In genomic region chr16:78216752-78217351, GRCm38 (mm10) we compare ENCODE assay signal across 9 mouse cellular contexts.
A peak's percentile ranks its signal among the peaks of the same experiment; 100 is the strongest.
DNase-seq lines count a peak whose midpoint lies in the region; ATAC-seq and TF ChIP-seq lines count a peak whose summit lies in the region.
"Had no signal": no experiment of that assay in that cellular context is flagged by ENCODE, and none has a peak within 500 bp of the region (broad histone marks: within the 10 kb centered on the region; RNA-seq: fewer than 3 reads in every experiment).

No protein-coding gene starts in this region.

- TF ChIP-seq EP300 in CH12.LX (IDR thresholded peaks at IDR 0.05; ENCODE audit: low read length) = no peak

- ATAC-seq in hindbrain, embryonic 15.5 days (ENCODE audit: low FRiP score, low read depth) = no peak
- no peak for ATAC-seq in hindbrain, embryonic 12.5 days (ENCODE audit: low FRiP score)
- no peak for ATAC-seq in liver, embryonic 13.5 days (ENCODE audit: low read depth)

- TF ChIP-seq POLR2A in CH12.LX (IDR thresholded peaks at IDR 0.05; ENCODE audit: low read depth, low read length) = no peak
- no peak for TF ChIP-seq POLR2A in bone marrow, adult 2 months (IDR thresholded peaks at IDR 0.05; ENCODE audit: borderline replicate concordance, control insufficient read depth, low read depth, low read length)

- dilution Hi-C loops in CH12.LX (cut with MboI; ENCODE audit: extremely low pct_ligation_motif_present, extremely low pct_unique_long_range_greater_than_20kb, low sequenced_read_pairs) = no loop called here

- H3K36me3 ChIP-seq in hindbrain, embryonic 15.5 days = no peaks in the 10 kb centered on the region
- no peaks in the 10 kb centered on the region for H3K36me3 ChIP-seq in hindbrain, embryonic 12.5 days
- H3K36me3 ChIP-seq in CH12.LX (replicated peaks in 1 of 2; ENCODE audit: control insufficient read depth in 1 of 2, insufficient read depth in 1 of 2, low read length in 1 of 2) = no peaks in the 10 kb centered on the region
- H3K36me3 ChIP-seq in liver, embryonic 13.5 days = no peaks in the 10 kb centered on the region
- H3K36me3 ChIP-seq: G1E had no signal

- no peak for DNase-seq in CH12.LX (ENCODE audit: extremely low read depth)
- no peak for DNase-seq in liver, embryonic 13.5 days
- DNase-seq in frontal cortex, postnatal 10 days (ENCODE audit: low spot score in 2 of 2) = no peak
- DNase-seq in left cerebral cortex, adult 18-20 months (ENCODE audit: low spot score in 2 of 2) = no peak
- no peak for DNase-seq in adrenal gland, adult 8-10 months

- no peak for TF ChIP-seq RAD21 in CH12.LX (IDR thresholded peaks at IDR 0.05; ENCODE audit: low read depth, low read length)

- peak overlapping the region; percentile 14; the same call in 1 of the 2 replicates for H3K4me2 ChIP-seq in hindbrain, embryonic 15.5 days
- H3K4me2 ChIP-seq in hindbrain, embryonic 12.5 days (replicated peaks) = no peak overlapping the region
- peak overlapping the region; percentile 29; the same call in 1 of the 2 replicates for H3K4me2 ChIP-seq in CH12.LX (ENCODE audit: insufficient read depth, low read depth, poor library complexity, severe bottlenecking)
- 0 out of 2 replicates have a peak overlapping the region, but pooled peaks have one; percentile 21 for H3K4me2 ChIP-seq in liver, embryonic 13.5 days

- no peak overlapping the region for H3K4me3 ChIP-seq in hindbrain, embryonic 15.5 days
- no peak overlapping the region for H3K4me3 ChIP-seq in hindbrain, embryonic 12.5 days
- H3K4me3 ChIP-seq in CH12.LX (replicated peaks in 1 of 3; ENCODE audit: low read depth in 2 of 3, low read length in 2 of 3, poor library complexity in 1 of 3) = no peak overlapping the region
- peak overlapping the region; percentile 63 for H3K4me3 ChIP-seq in bone marrow, adult 2 months (replicated peaks; ENCODE audit: control insufficient read depth, low read depth, low read length)
- H3K4me3 ChIP-seq in liver, embryonic 13.5 days (replicated peaks) = no peak overlapping the region

- no peaks in the 10 kb centered on the region for H3K27me3 ChIP-seq in hindbrain, embryonic 15.5 days
- no peaks in the 10 kb centered on the region for H3K27me3 ChIP-seq in hindbrain, embryonic 12.5 days
- H3K27me3 ChIP-seq in CH12.LX (replicated peaks) = no peaks in the 10 kb centered on the region
- H3K27me3 ChIP-seq in liver, embryonic 13.5 days = no peaks in the 10 kb centered on the region

- H3K27ac ChIP-seq in hindbrain, embryonic 15.5 days (replicated peaks) = no peak overlapping the region
- H3K27ac ChIP-seq in hindbrain, embryonic 12.5 days = no peak overlapping the region
- H3K27ac ChIP-seq in CH12.LX (ENCODE audit: insufficient read depth, low read depth) = no peak overlapping the region
- H3K27ac ChIP-seq in bone marrow, adult 2 months (ENCODE audit: control insufficient read depth, insufficient read depth, low read depth, low read length, poor library complexity) = no peak overlapping the region
- no peak overlapping the region for H3K27ac ChIP-seq in liver, embryonic 13.5 days

- H3K79me2 ChIP-seq in CH12.LX (replicated peaks; ENCODE audit: control insufficient read depth, extremely low read depth, insufficient read depth, poor library complexity, severe bottlenecking) = no peaks in the 10 kb centered on the region

- no peak overlapping the region for H3K9ac ChIP-seq in hindbrain, embryonic 15.5 days
- H3K9ac ChIP-seq in hindbrain, embryonic 12.5 days = no peak overlapping the region
- no peak overlapping the region for H3K9ac ChIP-seq in CH12.LX (ENCODE audit: insufficient read depth, low read depth)
- H3K9ac ChIP-seq in liver, embryonic 13.5 days = no peak overlapping the region

- in situ Hi-C loops in CH12.LX (cut with MboI; ENCODE audit: low pct_ligation_motif_present, low pct_unique_long_range_greater_than_20kb, low sequenced_read_pairs) = no loop called here

- H3K9me3 ChIP-seq in hindbrain, embryonic 15.5 days = no peaks in the 10 kb centered on the region
- no peaks in the 10 kb centered on the region for H3K9me3 ChIP-seq in hindbrain, embryonic 12.5 days (replicated peaks)
- H3K9me3 ChIP-seq in CH12.LX (replicated peaks; ENCODE audit: low read length) = no peaks in the 10 kb centered on the region
- H3K9me3 ChIP-seq in liver, embryonic 13.5 days (replicated peaks) = no peaks in the 10 kb centered on the region

- TF ChIP-seq CTCF in CH12.LX (conservative IDR thresholded peaks at IDR 0.05 in 1 of 2, IDR thresholded peaks at IDR 0.05 in 1 of 2; ENCODE audit: low read depth in 2 of 2, low read length in 2 of 2) = no peak
- TF ChIP-seq CTCF in bone marrow, adult 2 months (IDR thresholded peaks at IDR 0.05; ENCODE audit: control insufficient read depth, insufficient read depth, low read length) = no peak

- WGBS in hindbrain, embryonic 15.5 days = 55% methylated on average over 9 of the region's 9 CpGs
- WGBS in hindbrain, embryonic 12.5 days = 59% methylated on average over 9 of the region's 9 CpGs
- WGBS in bone marrow, adult 2 months = 16% methylated on average over 9 of the region's 9 CpGs
- 11% methylated on average over 9 of the region's 9 CpGs for WGBS in liver, embryonic 13.5 days (ENCODE audit: insufficient replicate concordance)

- peaks cover 1% of the 10 kb centered on the region; the same call in 1 of the 2 replicates for H3K4me1 ChIP-seq in hindbrain, embryonic 15.5 days (replicated peaks)
- 0 out of 2 replicates have a peak, but pooled peaks cover 3% of the 10 kb centered on the region for H3K4me1 ChIP-seq in hindbrain, embryonic 12.5 days
- peaks cover 0 to 12% of the 10 kb centered on the region in 2 experiments; a peak in 2 of 4 replicates for H3K4me1 ChIP-seq in CH12.LX (ENCODE audit: control insufficient read depth in 1 of 2, insufficient read depth in 2 of 2)
- no peaks in the 10 kb centered on the region for H3K4me1 ChIP-seq in bone marrow, adult 2 months (ENCODE audit: control insufficient read depth, insufficient read depth, low read length)
- no peaks in the 10 kb centered on the region for H3K4me1 ChIP-seq in liver, embryonic 13.5 days (replicated peaks)

TF ChIP-seq in CH12.LX, 34 proteins besides CTCF, POLR2A, EP300 and RAD21:
- TF ChIP-seq ZMIZ1 (IDR thresholded peaks at IDR 0.05; ENCODE audit: low read depth, low read length) = no peak
